Mouse (Mus musculus) embryo, embryonic 10 days (tissue): Measurements from ENCODE around the gene Btnl1.

ENCODE experiments used
- DNase-seq: peaks from one replicate; pipeline ENCODE4 v3.0.0-alpha.2; 2015; ENCODE audit warnings: low spot score

Gene Btnl1

DNA sequence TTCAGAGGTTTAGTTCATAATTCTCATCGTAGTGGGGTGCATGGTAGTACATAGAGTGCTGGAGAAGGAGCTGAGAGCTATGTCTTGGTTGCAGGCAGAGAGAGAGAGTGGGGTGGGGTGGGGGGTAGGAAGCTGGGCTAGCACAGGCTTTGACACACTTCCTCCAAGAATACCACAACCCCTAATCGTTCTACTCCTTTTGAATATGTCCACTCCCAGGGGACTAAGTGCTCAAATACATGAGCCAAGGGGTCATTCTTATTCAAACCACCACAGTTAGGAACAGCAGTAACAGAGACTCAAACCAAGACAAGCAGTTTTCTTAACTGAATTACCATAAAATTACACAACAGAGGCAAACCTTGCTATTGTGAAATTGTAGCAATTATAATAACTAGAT lies 9.7 kb downstream of the Btnl1 start:
- no peak for DNase-seq

DNA sequence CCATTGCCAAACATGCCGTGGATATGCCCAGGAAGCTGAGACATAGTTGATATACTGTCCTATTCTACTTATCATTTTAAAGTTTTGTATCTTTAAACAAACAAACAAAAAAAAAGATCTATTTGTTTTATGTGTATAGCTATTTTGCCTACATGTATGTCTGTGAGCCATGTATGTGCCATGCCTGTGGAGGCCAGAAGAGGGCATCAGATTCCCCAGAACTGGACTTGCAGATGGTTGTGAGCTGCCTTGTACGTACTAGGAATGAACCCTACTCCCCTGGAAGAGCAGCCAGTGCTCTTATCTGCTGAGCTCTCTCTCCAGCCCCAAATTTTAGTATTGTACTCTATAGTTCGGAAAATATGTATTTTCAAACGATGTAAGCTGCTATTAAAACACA lies 11.6 kb downstream of the Btnl1 start:
- peak; percentile 61 for DNase-seq

DNA sequence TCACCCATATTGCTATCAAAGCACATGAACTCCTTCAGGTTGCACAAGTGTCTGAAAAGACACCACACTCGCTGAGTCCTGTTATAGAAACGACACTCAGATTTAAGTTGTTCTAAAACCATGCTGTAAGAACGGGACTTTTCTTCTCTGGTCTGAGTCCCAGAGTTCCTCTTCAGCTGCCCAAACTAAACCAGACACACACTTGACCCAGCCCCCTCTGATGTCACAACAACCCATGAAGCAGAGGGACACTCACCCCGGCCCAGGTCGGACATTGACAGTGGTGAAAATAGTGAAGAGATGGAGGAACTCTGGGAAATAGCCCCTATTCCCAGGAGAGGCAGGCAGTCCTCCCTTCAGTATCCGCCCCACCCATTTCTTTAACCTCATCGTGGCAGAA lies 14.6 kb downstream of the Btnl1 start:
- DNase-seq: no peak

DNA sequence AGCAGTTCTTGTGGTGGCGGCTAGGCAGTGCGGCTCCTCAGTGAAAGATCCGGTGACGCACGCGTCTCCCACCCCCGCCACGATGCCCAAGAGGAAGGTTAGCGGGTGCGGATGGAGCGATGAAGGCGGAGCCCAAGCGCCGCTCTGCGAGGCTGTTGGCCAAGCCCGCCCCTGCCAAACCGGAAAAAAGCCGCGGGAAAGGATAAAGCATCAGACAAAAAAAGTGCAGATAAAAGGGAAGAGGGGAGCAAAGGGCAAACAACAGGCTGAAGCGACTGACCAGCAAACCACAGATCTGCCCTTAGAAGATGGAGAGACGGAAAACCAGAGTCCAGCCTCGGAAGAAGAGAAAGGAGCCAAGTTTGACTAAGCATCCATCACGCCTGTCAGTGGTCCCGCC lies 15.4 kb downstream of the Btnl1 start:
- peak; percentile 75 for DNase-seq

DNA sequence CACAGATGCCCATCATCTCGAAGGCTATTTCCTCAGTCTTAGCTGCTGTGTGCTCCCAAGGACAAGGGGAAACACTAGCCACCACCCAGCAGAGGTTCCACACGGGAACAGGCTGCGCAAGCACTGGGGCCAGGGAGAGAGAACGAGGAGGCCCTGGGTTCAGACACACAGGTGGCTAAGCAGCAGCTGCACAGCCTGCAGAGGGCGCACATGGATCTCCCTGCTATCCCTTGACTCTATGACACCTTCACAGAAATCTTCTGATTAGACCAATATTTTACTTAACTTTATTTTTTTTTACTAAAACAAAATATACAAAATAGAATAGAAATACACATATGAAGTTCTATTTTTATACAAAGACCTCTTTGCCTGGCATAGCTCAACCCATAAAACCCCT lies 20.4 kb downstream of the Btnl1 start:
- DNase-seq: peak; percentile 15

DNA sequence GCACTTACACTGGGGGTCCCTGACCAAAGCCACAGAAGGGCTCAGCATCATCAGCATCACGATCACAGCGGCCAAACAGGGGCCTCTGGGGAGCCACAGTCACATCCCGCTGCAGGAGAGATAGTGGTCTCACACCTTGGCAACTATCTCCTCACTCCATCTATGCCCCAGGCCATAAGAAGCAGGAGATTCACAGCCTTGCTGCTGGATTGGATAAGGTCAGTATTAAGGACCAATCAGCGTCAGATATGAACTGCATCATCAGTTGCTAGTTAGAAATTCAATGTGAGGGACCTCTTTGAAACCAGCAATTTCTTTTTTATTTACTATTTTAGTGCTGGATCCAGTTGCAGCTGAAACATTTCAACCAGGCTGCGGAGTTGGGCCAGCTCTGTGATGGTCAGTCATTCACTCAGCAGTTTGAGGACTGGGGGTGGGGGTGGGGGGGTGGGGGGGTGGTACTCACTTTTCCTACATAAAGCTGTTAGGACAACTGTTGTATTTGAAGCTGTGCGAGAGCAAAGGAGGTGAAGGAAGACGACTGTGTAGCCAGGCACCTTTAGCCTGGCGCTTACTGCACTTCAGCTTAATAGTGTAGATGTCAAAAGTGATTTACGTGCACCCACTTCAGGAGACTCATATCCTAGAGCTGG lies 21.3 kb downstream of the Btnl1 start:
- DNase-seq: peak; percentile 85

DNA sequence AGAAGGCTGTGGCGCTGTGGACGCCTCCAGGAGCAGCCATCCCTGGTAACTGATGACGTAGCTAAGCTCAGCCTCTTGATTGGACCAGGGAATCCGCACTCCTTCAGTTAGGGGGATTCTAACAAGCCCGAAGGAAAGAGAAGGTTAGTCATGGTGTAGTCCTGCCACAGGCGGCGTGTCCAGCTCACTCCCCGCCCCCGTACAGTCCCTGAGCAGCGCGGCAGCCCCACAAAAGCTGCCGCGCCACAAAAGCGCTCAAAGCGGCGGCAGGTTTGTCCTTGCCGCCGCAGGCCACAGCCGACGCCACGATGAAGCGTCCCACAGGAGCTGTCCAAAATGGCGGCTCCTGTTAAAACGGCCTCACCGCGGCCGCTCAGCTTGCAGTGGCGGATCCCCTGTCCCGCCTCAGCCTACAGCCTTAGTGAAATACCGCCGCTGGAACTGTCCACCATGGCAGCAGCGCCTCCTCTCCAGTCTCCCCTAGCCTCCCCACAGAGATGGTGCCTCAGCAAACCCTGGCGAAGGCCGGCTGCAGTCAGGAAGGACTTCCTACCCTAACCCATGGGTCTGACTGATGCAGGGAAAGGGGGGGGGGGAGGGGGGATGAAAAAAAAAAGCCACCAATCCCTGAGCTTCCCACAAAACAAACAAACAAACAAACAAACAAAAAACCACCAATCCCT lies 21.9 kb downstream of the Btnl1 start, which contains the start of gene BC051142:
BC051142 (plus strand) TSS at position 110 of the 683 bp plus-strand sequence.
- peak; percentile 93 for DNase-seq

DNA sequence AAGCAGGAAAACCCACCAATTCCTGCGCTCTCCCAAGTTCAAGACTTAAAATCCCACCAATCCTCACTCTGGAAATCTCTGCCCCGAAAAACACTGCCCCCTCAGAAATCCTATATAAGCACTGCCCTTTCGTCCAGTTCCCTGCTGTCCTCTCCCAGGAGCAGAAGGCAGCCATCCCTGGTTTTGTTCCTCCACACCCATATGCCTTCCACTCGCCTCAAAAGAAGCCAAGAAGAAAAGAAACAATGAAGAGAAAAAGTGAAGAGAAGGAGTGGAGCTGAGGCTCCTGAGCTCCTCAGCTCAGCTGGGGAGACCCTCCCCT lies 22.4 kb downstream of the Btnl1 start:
- DNase-seq: no peak

DNA sequence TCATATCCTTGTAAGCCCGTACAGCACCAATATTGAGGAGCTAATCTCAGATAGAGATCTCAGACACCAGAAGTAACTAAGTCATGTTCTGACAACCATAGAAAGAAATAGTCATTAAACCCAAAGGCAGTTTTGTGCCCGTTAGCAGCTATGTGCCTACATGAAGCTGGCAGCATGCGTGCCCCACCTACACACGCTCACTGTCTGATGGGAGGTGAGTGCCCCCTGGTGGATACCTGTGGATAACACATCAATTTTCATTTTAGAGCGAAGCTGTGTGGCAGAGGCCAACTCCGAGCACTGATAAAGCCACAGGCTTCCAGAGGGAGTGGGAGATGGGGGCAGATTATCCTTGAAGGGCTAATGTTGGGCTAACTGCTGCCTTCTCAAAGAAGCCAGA lies 34.2 kb downstream of the Btnl1 start:
- DNase-seq: peak; percentile 75

DNA sequence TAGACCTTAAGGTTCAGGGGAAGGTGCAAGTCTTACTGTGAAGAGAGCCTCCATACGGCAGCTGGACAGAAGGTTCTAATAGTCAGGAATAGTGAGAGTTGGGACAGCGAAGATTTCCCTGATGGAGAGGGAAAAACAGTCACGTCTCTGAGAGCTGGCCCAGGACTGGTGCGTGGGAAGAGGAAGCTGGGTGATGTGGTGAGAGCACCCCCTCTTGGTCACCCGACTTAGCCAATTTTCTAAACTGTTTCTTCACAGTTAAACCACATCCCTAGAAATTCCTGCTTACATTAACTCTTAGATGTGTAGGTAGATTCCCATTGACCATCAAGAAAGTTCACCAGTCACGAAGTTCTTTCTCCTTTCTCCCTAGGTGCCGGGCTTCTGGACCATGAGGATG lies 43.1 kb downstream of the Btnl1 start:
- DNase-seq: no peak

DNA sequence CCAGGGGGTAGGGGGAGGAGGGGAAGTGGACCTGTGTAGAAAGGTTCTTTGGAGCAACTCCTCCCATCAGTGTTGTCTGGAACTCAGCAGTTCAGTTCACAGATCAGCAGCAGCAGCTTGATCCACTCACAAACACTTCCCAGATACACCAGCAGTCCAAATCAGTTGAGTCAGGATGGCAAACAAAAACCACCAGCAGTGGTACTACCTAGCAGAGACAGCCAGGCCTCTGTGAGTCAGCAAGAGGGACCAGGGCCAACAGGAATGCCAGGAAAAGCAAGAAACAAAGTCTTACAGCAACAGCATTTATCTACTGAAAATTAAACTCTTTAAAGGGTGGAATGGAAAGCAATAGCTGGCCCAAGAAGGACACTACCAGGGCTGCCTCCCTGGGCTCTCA lies 50.7 kb downstream of the Btnl1 start:
- no peak for DNase-seq
